Mouse (Mus musculus) stomach, embryonic 15.5 days (tissue): ENCODE data around the gene Map1b. TPM values are rescaled to one million over a fixed set of nuclear protein-coding genes. Genes with fewer than 3 reads are reported as not detected.

Experiments used
- ATAC-seq: fragments of 200-750 bp; cut with Nextera tagmentation; 2 replicates; pipeline ENCODE4 v1.8.0; 2017; ENCODE audit warnings: low read depth, moderate number of reproducible peaks, moderate TSS enrichment; ENCODE audit not compliant: insufficient read depth, low FRiP score
- H3K27ac ChIP-seq: fragments of 300-500 bp; sonication (generic); 2 replicates; pipeline ENCODE4 v1.5.1; 2015; ENCODE audit warnings: mild to moderate bottlenecking, inconsistent platforms
- H3K27me3 ChIP-seq: fragments of 300-500 bp; sonication (generic); replicated peaks from 2 replicates; pipeline ENCODE4 v1.6.1; 2015; ENCODE audit warnings: inconsistent platforms
- H3K36me3 ChIP-seq: fragments of 300-500 bp; sonication (generic); 2 replicates; pipeline ENCODE4 v1.6.1; 2015; ENCODE audit warnings: inconsistent platforms
- H3K4me1 ChIP-seq: fragments of 300-500 bp; sonication (generic); 2 replicates; pipeline ENCODE4 v1.6.1; 2015; ENCODE audit warnings: inconsistent platforms
- H3K4me2 ChIP-seq: fragments of 300-500 bp; sonication (generic); 2 replicates; pipeline ENCODE4 v1.6.1; 2015; ENCODE audit warnings: mild to moderate bottlenecking, inconsistent platforms
- H3K4me3 ChIP-seq: fragments of 300-500 bp; sonication (generic); replicated peaks from 2 replicates; pipeline ENCODE4 v1.5.1; 2015; ENCODE audit warnings: inconsistent platforms
- H3K9ac ChIP-seq: fragments of 300-500 bp; sonication (generic); 2 replicates; pipeline ENCODE4 v1.6.1; 2015; ENCODE audit warnings: inconsistent platforms
- H3K9me3 ChIP-seq: fragments of 300-500 bp; sonication (generic); 2 replicates; pipeline ENCODE4 v1.6.1; 2016; ENCODE audit warnings: inconsistent platforms
- WGBS: fragments of 180-500 bp; shearing (Covaris S2); methylation state at CpG from one replicate; pipeline ENCODE4 v1.1.7; 2015; 5-methylcytosine and 5-hydroxymethylcytosine counted together
- polyA plus RNA-seq: library from polyadenylated mRNA; unstranded; fragments of >200 nt; fragmentation: Nextera tagmentation; extraction: Ambion mirVana; gene quantifications from 2 replicates; pipeline ENCODE4 v1.2.1, GENCODE M21; 2015

The Map1b gene
- polyA plus RNA-seq, 1 experiment from 2014 or later, result 131 TPM

DNA sequence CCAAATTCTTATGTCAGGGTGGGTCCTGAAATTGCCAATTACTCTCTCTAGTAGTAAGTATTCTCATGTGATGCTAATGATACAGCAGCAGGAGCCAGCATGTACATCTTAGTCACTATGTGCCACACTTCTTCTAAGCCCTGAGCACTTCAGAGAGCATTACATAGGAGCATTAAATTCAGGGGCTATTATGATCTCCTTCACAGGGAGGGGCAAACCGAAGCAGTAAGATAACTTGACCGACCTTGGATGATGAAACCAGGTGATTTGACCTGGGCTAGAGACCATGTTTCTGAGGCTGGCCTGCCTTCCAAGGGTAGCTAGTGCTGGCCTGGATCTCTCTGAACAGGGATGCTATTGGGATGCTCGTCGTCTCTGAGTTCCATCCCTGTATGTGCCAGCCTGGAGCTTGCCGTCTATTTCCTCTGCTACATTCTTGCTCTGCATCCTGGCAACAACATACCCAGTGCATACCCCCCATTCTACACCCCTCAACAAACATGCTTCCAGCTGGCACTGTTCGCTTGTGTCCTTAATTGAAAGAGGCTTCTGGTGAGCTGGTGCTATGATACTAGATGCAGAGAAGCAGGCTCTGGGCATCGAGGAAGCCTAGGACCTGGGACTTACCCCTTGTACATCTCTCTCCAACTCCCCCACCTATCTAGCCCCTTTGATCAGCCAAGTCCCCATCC lies 72.7 kb downstream of the Map1b start:
- 86% methylated on average over 7 of the region's 7 CpGs for WGBS
- H3K4me3 ChIP-seq, result no peak overlapping the region
- no peak for ATAC-seq
- 0 out of 2 replicates have a peak, but pooled peaks cover 8% of the 10 kb centered on the region for H3K36me3 ChIP-seq
- H3K9ac ChIP-seq, result no peak overlapping the region
- peaks cover 3% of the 10 kb centered on the region; the same call in 1 of the 2 replicates for H3K4me1 ChIP-seq
- H3K4me2 ChIP-seq, result no peak overlapping the region
- no peaks in the 10 kb centered on the region for H3K27me3 ChIP-seq
- H3K27ac ChIP-seq, result no peak overlapping the region
- H3K9me3 ChIP-seq, result no peaks in the 10 kb centered on the region

DNA sequence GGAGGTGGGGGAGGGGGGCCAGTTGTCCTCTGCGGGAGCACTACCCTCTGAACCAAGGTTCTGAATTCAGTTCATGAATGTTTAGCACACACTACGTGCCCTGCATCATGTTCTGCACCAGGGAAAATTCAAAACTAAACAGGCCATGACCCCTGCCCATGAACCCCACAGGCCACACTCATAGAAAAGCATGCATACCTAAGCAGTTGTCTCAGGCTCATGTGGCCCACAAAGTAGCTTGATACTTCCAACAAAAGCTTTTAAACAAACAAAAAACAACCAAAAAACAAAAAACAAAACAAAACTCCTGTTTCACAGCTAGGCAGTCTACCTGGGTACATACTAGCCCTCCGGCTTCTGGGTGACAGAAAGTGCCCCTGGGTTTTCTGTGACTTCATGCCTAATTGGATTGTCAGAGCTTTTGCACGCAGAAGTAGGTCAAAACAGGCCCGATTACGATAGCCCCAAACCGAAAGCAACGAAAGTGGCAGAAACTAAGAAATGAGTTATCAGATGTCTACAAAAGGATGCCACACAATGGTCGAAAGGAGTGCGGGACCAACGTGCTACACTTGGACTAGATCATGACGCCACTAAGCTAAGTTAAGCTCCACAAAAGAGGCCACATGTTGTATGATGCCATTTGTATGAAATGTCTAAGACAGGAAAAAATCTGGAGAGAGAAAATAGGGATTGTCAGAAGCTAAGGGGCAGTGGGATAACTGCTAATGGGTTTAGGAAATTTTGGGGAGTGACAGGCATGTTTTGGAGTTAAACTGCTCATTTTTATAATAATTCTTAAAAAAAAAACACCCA lies 73.7 kb downstream of the Map1b start:
- Histone ChIP-seq H3K27ac (no peak overlapping the region), H3K4me2 (no peak overlapping the region), H3K36me3 (0 out of 2 replicates have a peak, but pooled peaks cover 8% of the 10 kb centered on the region), H3K27me3 (no peaks in the 10 kb centered on the region), H3K9me3 (no peaks in the 10 kb centered on the region), H3K9ac (no peak overlapping the region), H3K4me3 (no peak overlapping the region), H3K4me1 (peaks cover 3% of the 10 kb centered on the region; the same call in 1 of the 2 replicates)
- WGBS, result 84% methylated on average over 12 of the region's 12 CpGs
- no peak for ATAC-seq

- WGBS, result 66% methylated on average over 18 of the region's 18 CpGs
- no peak overlapping the region for H3K4me2 ChIP-seq
- H3K27ac ChIP-seq, result no peak overlapping the region
- peaks cover 3% of the 10 kb centered on the region; the same call in 1 of the 2 replicates for H3K4me1 ChIP-seq
- H3K36me3 ChIP-seq, result 0 out of 2 replicates have a peak, but pooled peaks cover 8% of the 10 kb centered on the region
- no peak for ATAC-seq
- H3K4me3 ChIP-seq, result no peak overlapping the region
- no peak overlapping the region for H3K9ac ChIP-seq
- H3K27me3 ChIP-seq, result no peaks in the 10 kb centered on the region
- H3K9me3 ChIP-seq, result no peaks in the 10 kb centered on the region
These were observed 74.5 kb downstream of the Map1b start for GRCm38 (mm10) chr13:99441700-99442433.

GRCm38 (mm10) chr13:99440228-99440627 lies 76.1 kb downstream of the Map1b start:
- Histone ChIP-seq H3K27ac (no peak overlapping the region), H3K4me1 (no peaks in the 10 kb centered on the region), H3K27me3 (no peaks in the 10 kb centered on the region), H3K9me3 (no peaks in the 10 kb centered on the region), H3K4me2 (no peak overlapping the region), H3K9ac (no peak overlapping the region), H3K36me3 (0 out of 2 replicates have a peak, but pooled peaks cover 8% of the 10 kb centered on the region), H3K4me3 (no peak overlapping the region)
- WGBS, result 89% methylated on average over 2 of the region's 2 CpGs
- no peak for ATAC-seq

DNA sequence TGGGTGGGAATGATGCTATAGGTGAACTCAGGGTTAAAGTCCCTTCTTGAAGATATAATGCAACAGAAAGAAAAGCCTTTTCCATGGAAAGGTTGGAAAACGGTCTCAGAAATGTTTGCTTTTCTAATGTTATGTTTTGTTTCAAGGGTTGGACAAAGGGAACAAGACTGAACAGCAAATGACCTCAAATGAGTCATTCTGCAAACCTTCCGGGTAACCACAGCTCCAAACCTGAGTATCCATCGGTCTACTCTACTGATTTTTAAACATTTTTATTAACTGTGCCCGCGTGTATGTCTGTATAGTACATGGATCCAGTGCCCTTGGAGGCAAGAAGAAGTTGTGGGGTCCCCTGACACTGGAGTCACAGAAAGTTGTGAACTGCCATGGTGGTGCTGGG lies 77.0 kb downstream of the Map1b start:
- WGBS, result 83% methylated on average over 5 of the region's 5 CpGs
- Histone ChIP-seq H3K27ac (no peak overlapping the region), H3K4me3 (no peak overlapping the region), H3K36me3 (0 out of 2 replicates have a peak, but pooled peaks cover 15% of the 10 kb centered on the region), H3K4me2 (no peak overlapping the region), H3K4me1 (no peaks in the 10 kb centered on the region), H3K9ac (no peak overlapping the region), H3K9me3 (no peaks in the 10 kb centered on the region), H3K27me3 (no peaks in the 10 kb centered on the region)
- ATAC-seq, result no peak

DNA sequence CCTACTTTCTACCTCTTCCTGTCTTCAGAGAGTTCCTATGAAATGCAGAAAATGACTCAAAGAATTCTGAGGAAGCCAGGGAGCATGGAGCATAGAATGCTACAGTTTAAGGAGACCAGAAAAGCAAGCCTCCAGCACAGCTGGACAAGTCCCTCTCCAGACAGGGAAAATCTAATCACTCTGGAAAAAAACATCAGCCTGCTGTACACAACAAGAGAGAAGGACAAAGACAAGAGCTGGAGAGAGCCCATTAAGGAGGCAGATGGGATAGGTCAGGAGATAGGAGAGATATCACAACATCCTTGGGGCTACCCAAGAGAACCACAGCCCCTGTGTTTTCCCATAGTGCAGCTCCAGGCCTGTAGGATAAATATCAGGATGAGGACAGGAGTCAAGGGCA lies 79.3 kb downstream of the Map1b start:
- ATAC-seq, result no peak
- Histone ChIP-seq H3K4me3 (no peak overlapping the region), H3K27ac (no peak overlapping the region), H3K9me3 (no peaks in the 10 kb centered on the region), H3K4me1 (no peaks in the 10 kb centered on the region), H3K9ac (no peak overlapping the region), H3K4me2 (no peak overlapping the region), H3K36me3 (peaks cover 22% of the 10 kb centered on the region; the same call in 1 of the 2 replicates), H3K27me3 (no peaks in the 10 kb centered on the region)

DNA sequence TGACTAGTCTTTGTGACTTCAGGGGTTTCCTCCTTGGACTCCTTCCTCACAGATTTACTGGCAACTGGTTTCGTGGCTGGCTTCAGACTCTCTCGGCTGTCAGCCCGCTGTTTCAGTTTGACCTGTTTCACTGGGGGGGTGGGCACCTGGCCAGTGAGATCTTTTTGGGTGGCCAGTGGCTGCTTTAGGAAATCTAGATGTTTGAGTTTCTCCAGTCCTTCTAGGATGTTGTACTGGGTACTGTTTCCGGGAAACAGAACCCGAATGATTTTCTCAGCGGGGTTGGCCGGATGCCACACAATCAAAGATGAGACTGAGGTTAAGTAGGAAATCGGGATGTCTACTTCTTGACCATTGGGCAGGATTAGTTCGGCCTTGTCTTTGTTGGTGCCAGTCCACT lies 81.8 kb downstream of the Map1b start:
- Histone ChIP-seq H3K4me3 (no peak overlapping the region), H3K9ac (no peak overlapping the region), H3K9me3 (no peaks in the 10 kb centered on the region), H3K36me3 (peaks cover 28% of the 10 kb centered on the region), H3K4me1 (no peaks in the 10 kb centered on the region), H3K4me2 (no peak overlapping the region), H3K27me3 (no peaks in the 10 kb centered on the region), H3K27ac (no peak overlapping the region)
- 90% methylated on average over 9 of the region's 9 CpGs for WGBS
- ATAC-seq, result no peak

DNA sequence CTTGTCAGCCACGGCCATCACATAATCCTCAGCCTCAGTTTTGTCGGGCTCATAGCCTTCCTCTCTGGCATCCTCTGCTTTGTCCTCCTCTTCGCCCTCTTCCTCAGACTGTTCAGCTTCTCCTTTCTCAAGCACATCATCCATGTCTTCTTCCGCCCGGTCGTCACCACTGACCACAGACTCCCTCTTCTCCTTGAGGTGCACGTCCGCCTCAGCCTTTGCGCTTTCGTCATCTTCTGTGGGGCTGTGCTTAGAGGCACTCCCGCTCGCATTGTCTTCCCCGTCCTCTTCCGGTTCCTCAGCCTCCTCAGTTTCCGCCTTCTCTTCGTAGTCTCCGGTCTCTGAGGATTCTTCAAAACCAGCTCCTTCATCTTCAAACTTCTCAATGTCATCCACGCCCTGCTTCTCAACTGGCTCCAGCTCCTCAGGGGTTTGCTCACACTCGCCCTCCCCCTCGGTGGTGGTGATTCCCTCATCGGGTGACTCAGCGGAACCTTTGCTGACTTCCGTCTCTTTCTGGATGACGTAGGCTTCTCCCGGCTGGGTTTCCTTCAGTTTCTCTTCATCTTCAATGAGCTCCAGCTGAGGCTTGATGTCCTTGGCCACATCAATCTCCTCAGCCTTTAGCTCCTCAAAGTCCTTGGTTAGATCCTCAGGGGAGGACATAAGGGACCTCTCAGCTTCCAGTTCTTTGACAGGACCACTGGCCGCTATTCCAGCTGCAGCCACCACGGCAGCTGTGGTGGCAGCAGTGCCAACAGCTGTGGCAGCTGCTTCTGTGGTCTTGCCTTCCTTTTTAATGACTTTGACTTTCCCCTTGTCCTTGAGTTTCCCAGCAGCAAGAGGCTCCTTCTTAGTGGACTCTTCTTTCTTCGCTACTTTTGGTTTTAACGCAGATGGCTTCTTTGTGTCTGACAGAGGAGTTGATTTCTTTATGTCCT lies 83.0 kb downstream of the Map1b start:
- 93% methylated on average over 29 of the region's 29 CpGs for WGBS
- H3K36me3 ChIP-seq, result peaks cover 31% of the 10 kb centered on the region
- H3K9me3 ChIP-seq, result no peaks in the 10 kb centered on the region
- H3K9ac ChIP-seq, result no peak overlapping the region
- no peak for ATAC-seq
- H3K4me1 ChIP-seq, result no peaks in the 10 kb centered on the region
- H3K27ac ChIP-seq, result no peak overlapping the region
- H3K4me2 ChIP-seq, result no peak overlapping the region
- no peak overlapping the region for H3K4me3 ChIP-seq
- H3K27me3 ChIP-seq, result no peaks in the 10 kb centered on the region

DNA sequence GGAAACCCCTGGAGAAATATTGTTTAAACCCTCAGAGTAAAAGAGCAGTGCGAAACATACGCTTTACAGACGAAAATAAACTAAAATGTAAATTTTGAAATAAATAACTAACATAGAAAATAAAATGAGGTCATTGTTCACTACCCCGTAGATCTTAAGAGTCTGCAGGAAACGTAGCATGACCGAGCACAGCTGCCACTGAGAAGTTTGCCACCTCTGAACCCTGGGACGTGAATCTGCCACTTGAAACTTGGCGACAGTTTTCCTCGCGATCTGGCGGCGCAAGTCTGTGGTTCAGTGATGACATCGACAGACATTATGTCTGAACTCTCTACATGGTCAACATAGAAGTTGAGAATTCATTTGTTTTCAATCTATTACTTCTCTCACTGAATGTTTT lies 92.8 kb downstream of the Map1b start:
- Histone ChIP-seq H3K27ac (no peak overlapping the region), H3K36me3 (peaks cover 8% of the 10 kb centered on the region; the same call in 1 of the 2 replicates), H3K4me3 (no peak overlapping the region), H3K9me3 (no peaks in the 10 kb centered on the region), H3K4me2 (no peak overlapping the region), H3K9ac (no peak overlapping the region), H3K27me3 (no peaks in the 10 kb centered on the region), H3K4me1 (no peaks in the 10 kb centered on the region)
- ATAC-seq, result no peak
- WGBS, result 76% methylated on average over 13 of the region's 13 CpGs

DNA sequence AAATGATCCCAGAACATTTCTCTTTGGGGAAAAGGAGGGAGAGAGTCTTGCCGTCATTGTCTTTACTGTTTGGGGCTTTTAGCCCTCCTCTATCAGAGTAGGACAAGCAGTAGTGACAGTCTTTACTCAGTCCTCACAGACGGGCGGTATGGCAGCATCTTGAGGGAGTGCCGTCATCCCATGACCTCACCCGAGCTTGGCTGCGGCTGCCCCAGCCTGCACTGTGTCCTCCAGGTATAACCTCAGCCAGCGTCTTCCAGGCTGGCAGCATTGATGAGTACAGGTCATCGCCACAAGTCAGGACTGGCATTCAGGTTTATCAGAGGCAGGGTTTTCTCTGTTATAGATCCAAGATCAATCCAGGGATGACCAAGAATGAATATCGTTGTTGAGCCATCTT lies 99.7 kb downstream of the Map1b start:
- H3K4me3 ChIP-seq, result no peak overlapping the region
- peaks cover 3% of the 10 kb centered on the region; the same call in 1 of the 2 replicates for H3K36me3 ChIP-seq
- 72% methylated on average over 9 of the region's 9 CpGs for WGBS
- no peak overlapping the region for H3K27ac ChIP-seq
- H3K4me2 ChIP-seq, result no peak overlapping the region
- no peaks in the 10 kb centered on the region for H3K27me3 ChIP-seq
- no peak overlapping the region for H3K9ac ChIP-seq
- peaks cover 9% of the 10 kb centered on the region; the same call in 1 of the 2 replicates for H3K4me1 ChIP-seq
- no peaks in the 10 kb centered on the region for H3K9me3 ChIP-seq
- no peak for ATAC-seq

- Histone ChIP-seq H3K9ac (no peak overlapping the region), H3K4me2 (no peak overlapping the region), H3K36me3 (peaks cover 10% of the 10 kb centered on the region), H3K4me1 (peaks cover 9% of the 10 kb centered on the region; the same call in 1 of the 2 replicates), H3K4me3 (no peak overlapping the region), H3K27ac (no peak overlapping the region), H3K27me3 (no peaks in the 10 kb centered on the region), H3K9me3 (no peaks in the 10 kb centered on the region)
- WGBS, result 65% methylated on average over 10 of the region's 10 CpGs
- no peak for ATAC-seq
These were observed 102.0 kb downstream of the Map1b start for GRCm38 (mm10) chr13:99414352-99414742.
